Mouse (Mus musculus) erythroblast, adult 5-6 weeks (primary cell): ENCODE measurements around the gene Terf2. TPM values are rescaled to one million over a fixed set of nuclear protein-coding genes. Genes with fewer than 3 reads are reported as not detected.

Experiments
- ATAC-seq: replicated peaks from 2 replicates; pipeline ENCODE4 v1.8.0; 2016; ENCODE audit warnings: moderate number of reproducible peaks, mild to moderate bottlenecking, moderate TSS enrichment, inconsistent platforms; ENCODE audit not compliant: poor library complexity, low FRiP score, severe bottlenecking
- total RNA-seq, 2 experiments: library from RNA; stranded (forward) in 1 of 2; stranded (reverse) in 1 of 2; fragments of 150-400 nt in 1 of 2; fragments of 200-764, 138-1000 nt in 1 of 2; gene quantifications; 2 replicates each; pipeline versions ENCODE4 v1.2.3 to v1.2.4; 2015 to 2017; ENCODE audit warnings: low replicate concordance in 2 of 2

Terf2 gene
- 9.2 and 14.2 TPM in 2 replicates for total RNA-seq (2015; ENCODE audit: low replicate concordance)
- total RNA-seq (2017; ENCODE audit: low replicate concordance), result 12.9 and 15.5 TPM in 2 replicates

- peak; percentile 84 for ATAC-seq
Measured at GRCm38 (mm10) chr8:107096366-107097036, at the start of gene Terf2. Gene Terf2 (minus strand): TSS chr8:107096547.

- no peak for ATAC-seq
Measured at GRCm38 (mm10) chr8:107143501-107143900, 47.2 kb upstream of the Terf2 start.

- no peak for ATAC-seq
Measured at GRCm38 (mm10) chr8:107142539-107142938, 46.2 kb upstream of the Terf2 start.

GRCm38 (mm10) chr8:107139704-107140470 lies 43.5 kb upstream of the Terf2 start:
- peak; percentile 95 for ATAC-seq

- ATAC-seq, result no peak
Measured at GRCm38 (mm10) chr8:107138338-107138737, 42.0 kb upstream of the Terf2 start.

- no peak for ATAC-seq
Measured at GRCm38 (mm10) chr8:107137591-107137990, 41.2 kb upstream of the Terf2 start.

GRCm38 (mm10) chr8:107136003-107136612 lies 39.8 kb upstream of the Terf2 start:
- ATAC-seq, result no peak

- no peak for ATAC-seq
Measured at GRCm38 (mm10) chr8:107133881-107134280, 37.5 kb upstream of the Terf2 start.

- ATAC-seq, result no peak
Measured at GRCm38 (mm10) chr8:107132581-107133491, 36.5 kb upstream of the Terf2 start.

GRCm38 (mm10) chr8:107130028-107130427 lies 33.7 kb upstream of the Terf2 start:
- ATAC-seq, result no peak

GRCm38 (mm10) chr8:107129171-107130025 lies 33.1 kb upstream of the Terf2 start:
- no peak for ATAC-seq

GRCm38 (mm10) chr8:107124343-107124742 lies 28.0 kb upstream of the Terf2 start:
- ATAC-seq, result no peak

GRCm38 (mm10) chr8:107123063-107123614 lies 26.8 kb upstream of the Terf2 start:
- no peak for ATAC-seq

- ATAC-seq, result no peak
Measured at GRCm38 (mm10) chr8:107121681-107122291, 25.4 kb upstream of the Terf2 start.

- ATAC-seq, result no peak
Measured at GRCm38 (mm10) chr8:107120806-107121205, 24.5 kb upstream of the Terf2 start.

GRCm38 (mm10) chr8:107119412-107119811 lies 23.1 kb upstream of the Terf2 start:
- ATAC-seq, result no peak

GRCm38 (mm10) chr8:107118803-107119233 lies 22.5 kb upstream of the Terf2 start:
- no peak for ATAC-seq

- no peak for ATAC-seq
Measured at GRCm38 (mm10) chr8:107117019-107117418, 20.7 kb upstream of the Terf2 start.
